Mouse (Mus musculus) cerebellum, adult (tissue): ENCODE measurements around the gene Scand1.

Source experiments
- ATAC-seq: cut with Nextera tagmentation; 2 replicates; pipeline ENCODE4 v1.9.2; 2017; ENCODE audit warnings: mild to moderate bottlenecking, moderate library complexity, mixed read lengths; ENCODE audit not compliant: insufficient number of reproducible peaks, low FRiP score, low TSS enrichment

Gene Scand1

GRCm38 (mm10) chr2:156310455-156310854 is 2.0 kb downstream of the Scand1 start:
- no peak for ATAC-seq

- ATAC-seq = no peak
These were observed 2.6 kb downstream of the Scand1 start for GRCm38 (mm10) chr2:156309948-156310347.

GRCm38 (mm10) chr2:156307261-156307660 is 5.2 kb downstream of the Scand1 start:
- no peak for ATAC-seq

DNA sequence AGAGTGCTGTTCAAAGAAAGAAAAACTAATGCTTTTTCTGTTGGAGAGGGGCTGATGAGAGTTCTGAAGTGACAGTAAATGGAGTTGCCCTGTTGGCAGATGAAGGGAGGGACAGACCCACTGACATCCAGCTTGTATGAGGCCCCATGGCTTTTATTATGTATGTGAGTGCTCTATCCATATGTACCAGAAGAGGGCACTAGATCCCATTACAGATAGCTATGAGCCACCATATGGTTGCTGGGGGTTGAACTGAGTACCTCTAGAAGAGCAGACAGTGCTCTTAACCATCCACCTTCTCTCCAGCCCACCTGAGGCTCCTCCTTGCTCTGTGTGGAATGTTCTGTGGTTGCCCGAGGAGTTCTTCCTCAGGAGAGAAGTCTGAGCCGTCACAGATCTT is 6.7 kb downstream of the Scand1 start:
- no peak for ATAC-seq

- ATAC-seq = no peak
These were observed 8.2 kb downstream of the Scand1 start for GRCm38 (mm10) chr2:156304351-156304750.

GRCm38 (mm10) chr2:156302063-156302462 is 10.4 kb downstream of the Scand1 start:
- ATAC-seq = no peak

DNA sequence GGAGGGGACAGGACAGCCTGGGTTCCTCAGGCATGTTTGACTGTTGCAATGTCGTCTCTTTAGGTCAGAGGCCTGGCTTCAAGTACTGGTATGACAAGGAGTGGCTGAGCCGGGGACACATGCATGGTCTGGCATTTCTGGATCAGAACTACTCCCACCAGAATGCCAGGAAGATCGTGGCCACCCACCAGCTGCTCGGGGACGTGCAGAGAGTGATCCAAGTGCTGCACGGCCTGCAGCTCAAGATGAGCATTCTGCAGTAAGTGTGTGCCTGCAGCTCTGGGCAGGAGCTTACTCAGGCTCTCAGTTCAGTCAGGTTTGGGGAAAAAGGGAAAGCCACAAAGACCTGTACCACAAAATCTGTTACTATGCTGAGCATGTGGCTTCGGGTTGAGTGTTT is 14.0 kb downstream of the Scand1 start:
- ATAC-seq = no peak

DNA sequence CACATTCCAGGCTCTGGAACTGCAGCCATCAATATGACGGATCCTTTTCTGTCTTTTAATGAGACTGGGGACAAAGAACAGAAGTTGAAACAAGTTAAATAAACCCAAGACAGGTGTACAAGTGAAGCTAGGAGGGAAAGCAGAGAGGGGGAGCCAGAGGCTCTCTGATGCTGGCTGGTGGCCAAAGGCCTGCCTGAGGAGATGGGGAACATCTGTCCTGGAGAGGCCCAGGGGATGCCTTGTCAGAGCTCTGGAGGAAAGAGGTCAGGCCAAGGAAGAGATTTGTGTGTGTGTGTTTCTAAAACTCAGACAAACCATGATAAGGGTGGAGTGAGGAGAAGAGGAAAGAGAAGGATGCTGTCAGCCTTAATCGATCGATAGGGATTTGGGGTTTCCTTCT is 14.9 kb downstream of the Scand1 start:
- ATAC-seq = no peak

DNA sequence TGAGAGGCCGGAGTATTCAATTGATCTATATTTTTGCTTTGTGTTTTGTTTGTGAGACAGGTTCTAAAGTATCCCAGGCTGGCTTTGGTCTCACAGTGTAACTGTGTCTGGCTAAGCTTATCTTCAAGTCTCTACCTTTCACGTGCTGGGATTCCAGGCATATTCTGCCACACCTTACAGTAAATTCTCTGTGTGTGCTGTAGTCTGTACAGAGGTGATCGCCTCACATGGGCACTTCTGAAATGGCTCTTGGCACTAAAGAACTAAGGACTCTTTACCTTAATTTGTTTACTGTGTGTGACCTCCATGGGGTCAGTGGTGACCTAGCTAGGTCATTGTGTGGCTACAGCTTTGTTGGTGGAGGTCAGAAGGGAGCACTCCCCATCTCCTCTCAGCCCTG is 16.3 kb downstream of the Scand1 start:
- no peak for ATAC-seq

DNA sequence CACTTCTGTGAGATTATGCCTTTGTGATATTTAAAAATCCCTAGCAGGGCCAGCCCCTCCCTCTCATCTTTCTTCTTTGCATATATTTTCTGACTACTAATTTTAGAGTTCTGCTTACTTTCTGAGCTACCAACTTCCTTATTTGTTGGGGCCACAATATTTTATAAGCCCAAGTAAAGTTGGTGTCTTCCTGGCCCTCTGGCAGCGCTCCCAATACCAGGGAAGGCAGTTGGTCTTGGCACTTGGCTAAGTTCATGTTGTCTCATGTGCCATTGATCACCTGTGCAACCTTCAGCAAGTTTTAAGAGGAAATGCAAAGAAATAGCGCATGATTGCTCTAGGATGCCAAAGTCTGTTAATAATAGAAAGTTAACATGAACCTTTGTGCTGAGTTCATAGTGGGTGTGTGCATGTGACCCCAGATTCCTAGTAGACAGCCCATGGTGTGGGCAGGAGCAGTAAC is 16.9 kb downstream of the Scand1 start:
- no peak for ATAC-seq

DNA sequence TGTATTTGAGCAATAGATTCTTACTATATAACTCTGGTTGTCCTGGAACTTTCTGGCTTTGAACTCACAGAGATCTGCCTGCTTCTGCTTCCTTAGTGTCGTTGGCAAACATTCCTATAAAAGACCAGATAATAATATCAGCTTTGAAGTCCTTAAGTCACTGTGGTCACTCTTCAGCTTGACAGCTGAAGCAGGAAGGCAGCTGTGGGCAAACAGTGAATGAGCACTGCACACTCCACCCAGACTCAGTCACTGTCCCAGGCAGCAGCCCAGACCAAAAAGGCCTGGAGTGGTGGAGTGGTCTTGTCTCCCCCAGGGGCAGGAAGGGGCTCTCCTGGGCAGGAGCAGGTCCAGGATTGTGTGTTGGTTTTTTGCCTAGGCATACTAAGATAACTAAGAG is 20.5 kb downstream of the Scand1 start:
- no peak for ATAC-seq

- ATAC-seq = peak; percentile 56; the same call in 1 of the 2 replicates
These were observed 22.8 kb downstream of the Scand1 start for GRCm38 (mm10) chr2:156289552-156290160.

DNA sequence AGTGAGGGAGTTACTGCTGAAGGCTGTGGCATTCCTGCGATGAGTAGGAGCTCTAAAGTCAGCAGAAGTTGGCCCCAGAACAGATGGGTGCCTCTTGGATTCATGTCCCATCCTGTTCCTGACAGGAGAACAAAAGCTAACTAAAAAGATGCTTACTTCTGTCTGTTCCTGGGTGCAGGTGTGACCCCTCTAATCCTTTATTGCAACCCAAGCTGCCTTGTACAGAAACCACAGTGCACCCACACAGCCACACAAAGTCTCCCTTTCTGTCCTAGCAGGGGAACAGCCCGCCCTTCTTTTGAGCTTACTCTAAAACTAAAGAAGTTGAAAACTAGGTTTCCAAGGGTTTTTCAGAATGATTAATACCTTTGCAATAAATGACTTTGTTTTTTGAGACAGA is 24.3 kb downstream of the Scand1 start:
- ATAC-seq = no peak

DNA sequence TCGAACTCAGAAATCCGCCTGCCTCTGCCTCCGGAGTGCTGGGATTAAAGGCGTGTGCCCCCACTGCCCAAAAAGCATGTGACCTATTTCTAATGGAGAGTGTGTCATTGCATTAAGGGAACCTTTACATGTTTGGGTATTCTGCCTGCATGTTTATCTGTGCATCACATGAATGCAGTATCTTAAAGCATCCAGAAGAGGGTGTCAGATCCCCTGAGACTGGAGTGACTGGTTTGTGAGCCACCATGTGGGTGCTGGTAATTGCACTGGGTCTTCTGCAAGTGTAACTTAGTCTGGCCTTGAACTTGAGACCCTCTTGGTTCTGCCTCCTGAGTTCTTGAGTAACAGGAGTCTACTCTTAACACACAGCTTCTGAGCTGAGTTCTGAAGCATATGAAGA is 25.8 kb downstream of the Scand1 start:
- ATAC-seq = no peak

DNA sequence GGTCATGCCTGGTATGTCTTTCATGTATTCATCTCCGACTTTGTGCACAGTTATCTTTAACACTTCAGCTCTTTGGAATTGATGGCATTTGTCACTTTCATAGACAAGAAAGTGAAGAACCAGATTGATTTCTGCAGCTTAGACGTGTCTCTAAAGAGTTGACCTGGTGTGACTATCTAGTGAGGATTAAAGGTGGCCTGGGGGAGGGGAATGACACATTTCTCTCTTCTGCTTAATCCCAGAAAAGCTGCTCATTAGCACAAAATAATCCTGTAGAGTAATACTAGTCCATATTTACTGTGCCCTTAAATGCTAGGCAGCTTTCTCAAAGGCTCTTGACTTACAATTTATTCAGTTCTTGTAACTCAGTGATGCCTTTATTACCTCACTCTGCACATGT is 27.3 kb downstream of the Scand1 start:
- ATAC-seq = no peak

DNA sequence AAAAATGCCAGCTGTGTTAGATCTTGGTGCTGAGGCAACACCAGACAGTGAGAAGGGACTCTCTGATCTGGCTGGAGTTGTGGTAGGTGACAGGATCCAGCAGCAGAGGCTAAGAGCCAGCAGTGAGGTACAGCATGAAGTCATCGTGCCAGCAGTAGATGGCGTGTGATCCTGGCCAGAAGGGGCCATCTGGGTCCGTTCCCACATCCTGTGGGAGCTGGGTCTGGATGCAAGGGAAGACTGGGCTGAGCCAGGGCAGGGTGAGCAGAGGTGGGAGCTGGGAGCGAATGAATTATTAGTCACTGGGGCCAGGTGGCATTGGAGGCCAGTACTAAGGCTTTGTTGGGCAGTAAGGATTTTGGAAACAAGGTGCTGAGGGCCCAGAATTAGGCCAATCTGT is 31.3 kb downstream of the Scand1 start:
- ATAC-seq = no peak

GRCm38 (mm10) chr2:156278226-156279017 is 34.1 kb downstream of the Scand1 start:
- ATAC-seq = no peak; the same call in 1 of the 2 replicates

DNA sequence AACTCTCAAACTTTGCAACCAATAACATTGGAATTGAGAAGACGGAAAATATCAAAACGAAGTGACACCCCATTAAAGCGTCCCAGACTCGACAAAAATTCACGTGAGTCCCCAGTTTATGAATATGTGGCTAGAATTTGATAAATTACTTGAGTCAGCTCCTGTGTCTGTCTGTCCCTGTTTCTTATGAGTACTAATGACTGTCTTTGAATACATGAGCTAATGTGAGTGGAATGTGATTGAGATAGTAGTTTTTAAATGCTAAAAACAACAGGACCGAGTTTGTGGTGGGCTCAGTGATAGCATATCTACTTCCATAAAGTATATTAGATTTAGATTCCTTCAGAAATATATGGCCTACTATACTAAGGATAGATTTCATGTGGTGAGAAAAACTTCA is 40.0 kb downstream of the Scand1 start:
- ATAC-seq = no peak

DNA sequence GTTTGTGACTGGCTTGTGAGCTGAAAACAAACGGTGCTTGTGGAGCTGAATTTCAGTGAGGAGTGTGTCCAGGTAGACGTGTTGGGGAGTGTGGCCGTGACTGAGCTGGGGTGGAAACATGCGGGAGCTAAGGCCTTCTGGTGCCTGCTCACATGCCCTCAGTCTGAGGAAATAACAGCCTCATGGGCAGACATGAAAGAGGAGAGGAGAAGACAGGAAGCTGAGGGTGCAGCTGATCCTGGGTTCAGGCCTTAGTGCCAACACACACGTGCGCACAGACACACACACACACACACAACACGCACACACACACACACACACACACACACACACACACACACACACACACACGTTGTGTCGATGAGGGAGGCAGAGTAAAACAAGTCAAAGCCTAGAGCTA is 44.9 kb downstream of the Scand1 start:
- ATAC-seq = no peak

GRCm38 (mm10) chr2:156263204-156263893 is 49.2 kb downstream of the Scand1 start:
- no peak for ATAC-seq
